Mouse (Mus musculus): Measurements from ENCODE around the gene Olfr1118. TPM values are rescaled to one million over a fixed set of nuclear protein-coding genes. Genes with fewer than 3 reads are reported as not detected.

Gene Olfr1118
- not detected in 2 replicates for polyA plus RNA-seq (2012; rRNA removed)

GRCm38 (mm10) chr2:87307281-87307680, at the start of gene Olfr1118:
TSS of gene Olfr1118 (plus strand) at chr2:87307581.

DNA sequence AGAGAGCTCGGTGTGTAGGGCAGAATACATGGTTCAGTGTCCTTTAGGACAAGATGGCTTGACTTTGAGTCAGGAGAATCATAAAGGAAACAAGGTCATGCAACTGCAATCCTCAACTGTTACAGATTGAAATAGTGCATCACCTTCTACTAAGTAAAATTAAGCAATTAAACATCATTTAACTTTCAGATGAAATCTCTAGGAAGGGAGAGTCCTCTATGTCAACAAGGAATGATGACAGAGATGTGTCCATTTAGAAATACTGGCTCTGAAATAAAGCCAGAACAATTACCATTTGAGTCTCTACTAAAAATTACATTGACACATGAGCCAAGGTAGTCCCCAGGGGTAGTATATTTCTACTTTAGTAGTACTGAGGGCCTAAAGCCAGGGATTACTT, 40.1 kb upstream of the Olfr1118 start, which contains the start of gene Olfr1116:
TSS of gene Olfr1116 (plus strand) at position 301 of the 400 bp plus-strand sequence.

GRCm38 (mm10) chr2:87354515-87354914, 47.1 kb downstream of the Olfr1118 start, which contains the start of gene Olfr1120:
TSS of gene Olfr1120 (plus strand) at chr2:87354815.

Other genes with a start within 250 kb of the Olfr1118 start
- not detected in 2 replicates for gene Olfr1107, start 231.8 kb upstream of the Olfr1118 start, polyA plus RNA-seq (2012; rRNA removed)
- gene Olfr1109, start 211.6 kb upstream of the Olfr1118 start, polyA plus RNA-seq (2012; rRNA removed), result not detected in 2 replicates
- not detected in 2 replicates for gene Olfr259, start 193.0 kb upstream of the Olfr1118 start, polyA plus RNA-seq (2012; rRNA removed)
- not detected in 2 replicates for gene Olfr1110, start 167.3 kb upstream of the Olfr1118 start, polyA plus RNA-seq (2012; rRNA removed)
- not detected in 2 replicates for gene Olfr1111, start 155.0 kb upstream of the Olfr1118 start, polyA plus RNA-seq (2012; rRNA removed)
- gene Olfr1112, start 119.8 kb upstream of the Olfr1118 start, polyA plus RNA-seq (2012; rRNA removed), result not detected in 2 replicates
- gene Olfr1113, start 98.6 kb upstream of the Olfr1118 start, polyA plus RNA-seq (2012; rRNA removed), result not detected in 2 replicates
- gene Olfr1115, start 59.6 kb upstream of the Olfr1118 start, polyA plus RNA-seq (2012; rRNA removed), result not detected in 2 replicates
- gene Olfr1116, start 40.0 kb upstream of the Olfr1118 start, polyA plus RNA-seq (2012; rRNA removed), result not detected in 2 replicates
- not detected in 2 replicates for gene Olfr1120, start 47.2 kb downstream of the Olfr1118 start, polyA plus RNA-seq (2012; rRNA removed)
- not detected in 2 replicates for gene Olfr1121, start 62.3 kb downstream of the Olfr1118 start, polyA plus RNA-seq (2012; rRNA removed)
- gene Olfr1122, start 78.3 kb downstream of the Olfr1118 start, polyA plus RNA-seq (2012; rRNA removed), result not detected in 2 replicates
- gene Olfr1123, start 109.1 kb downstream of the Olfr1118 start, polyA plus RNA-seq (2012; rRNA removed), result not detected in 2 replicates
- not detected in 2 replicates for gene Olfr1124, start 122.7 kb downstream of the Olfr1118 start, polyA plus RNA-seq (2012; rRNA removed)
- not detected in 2 replicates for gene Olfr1126, start 146.4 kb downstream of the Olfr1118 start, polyA plus RNA-seq (2012; rRNA removed)
- not detected in 2 replicates for gene Pramel7, start 189.5 kb downstream of the Olfr1118 start, polyA plus RNA-seq (2012; rRNA removed)
- not detected in 2 replicates for gene Pramel6, start 199.0 kb downstream of the Olfr1118 start, polyA plus RNA-seq (2012; rRNA removed)
- not detected in 2 replicates for gene Olfr153, start 224.2 kb downstream of the Olfr1118 start, polyA plus RNA-seq (2012; rRNA removed)
- gene Olfr1128, start 238.0 kb downstream of the Olfr1118 start, polyA plus RNA-seq (2012; rRNA removed), result not detected in 2 replicates